Mouse (Mus musculus) CH12.LX (cell line): ENCODE data around the gene Hoxa11.

Source experiments
- CTCF ChIP-seq, 2 experiments: IDR thresholded peaks in 1 of 2; conservative IDR thresholded peaks in 1 of 2; 2 replicates each; pipeline ENCODE4 v1.5.1; 2011 to 2012; ENCODE audit warnings: low read depth in 2 of 2, low read length in 2 of 2, improper control_type of control experiment in 1 of 2, inconsistent platforms in 1 of 2, mild to moderate bottlenecking in 1 of 2, moderate library complexity in 1 of 2
- EP300 ChIP-seq: IDR thresholded peaks from 2 replicates; pipeline ENCODE4 v1.6.1; 2011; ENCODE audit warnings: low read length, improper control_type of control experiment
- ETS1 ChIP-seq: conservative IDR thresholded peaks from 2 replicates; pipeline ENCODE4 v1.6.1; 2012; ENCODE audit warnings: low read depth, mild to moderate bottlenecking, inconsistent platforms, low read length, improper control_type of control experiment, moderate library complexity
- MEF2A ChIP-seq: IDR thresholded peaks from 2 replicates; pipeline ENCODE4 v1.6.1; 2014; ENCODE audit warnings: low read depth, mild to moderate bottlenecking, inconsistent platforms, low read length, improper control_type of control experiment, borderline replicate concordance
- POLR2A ChIP-seq: IDR thresholded peaks from 2 replicates; pipeline ENCODE4 v1.6.1; 2011; ENCODE audit warnings: low read depth, mild to moderate bottlenecking, improper control_type of control experiment, low read length
- RCOR1 ChIP-seq: conservative IDR thresholded peaks from 2 replicates; pipeline ENCODE4 v1.6.1; 2012; ENCODE audit warnings: low read depth, mild to moderate bottlenecking, inconsistent platforms, low read length, improper control_type of control experiment
- UBTF ChIP-seq: IDR thresholded peaks from 2 replicates; pipeline ENCODE4 v1.6.1; 2012; ENCODE audit warnings: low read depth, mild to moderate bottlenecking, inconsistent platforms, low read length, improper control_type of control experiment, moderate library complexity

DNA sequence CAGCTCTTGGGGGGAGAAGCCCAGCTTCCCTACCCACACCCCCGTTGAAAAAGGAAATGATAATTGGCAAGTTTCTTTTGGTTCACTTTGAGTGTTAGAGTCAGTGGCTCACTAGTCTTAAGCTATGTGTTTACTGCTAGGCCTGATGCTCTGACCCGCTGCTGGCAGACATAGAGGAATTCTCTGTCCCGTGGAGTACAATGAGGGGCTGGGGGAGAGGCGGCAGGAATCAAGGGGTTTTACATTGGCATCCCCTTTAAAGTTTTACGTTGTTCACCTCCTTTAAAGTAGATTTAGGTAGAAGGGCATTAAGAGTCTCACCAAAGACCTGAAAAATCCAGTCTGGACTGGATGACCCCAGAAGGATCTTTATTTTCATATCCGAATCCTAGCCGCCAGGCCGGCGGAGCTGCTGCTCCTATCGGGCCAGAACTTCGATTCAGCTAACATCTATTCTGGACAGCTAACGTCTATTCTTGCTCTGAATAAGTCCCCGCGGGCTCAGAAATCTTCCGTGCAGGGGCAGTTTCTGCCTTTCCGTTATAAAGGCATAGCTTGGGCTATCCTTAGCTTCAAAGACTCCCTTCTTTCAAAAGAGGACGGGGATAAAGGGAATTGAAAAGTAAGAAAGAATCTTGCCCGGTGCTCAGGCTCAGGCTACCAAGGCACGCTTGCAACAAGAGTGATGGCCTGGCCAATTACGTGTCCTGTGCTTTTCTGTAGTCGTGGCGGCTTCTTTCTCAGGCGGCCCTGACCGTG lies 6.6 kb upstream of the Hoxa11 start:
- no peak for TF ChIP-seq POLR2A
- no peak for TF ChIP-seq UBTF
- no peak for TF ChIP-seq CTCF (conservative IDR thresholded peaks at IDR 0.05 in 1 of 2, IDR thresholded peaks at IDR 0.05 in 1 of 2; ENCODE audit: low read depth in 2 of 2, low read length in 2 of 2)
- no peak for TF ChIP-seq EP300
- no peak for TF ChIP-seq RCOR1
- no peak for TF ChIP-seq MEF2A
- TF ChIP-seq ETS1 = no peak
